Mouse (Mus musculus): ENCODE results near the gene Gm10577.
A peak's percentile ranks its signal among the peaks of the same experiment; 100 is the strongest.

Gm10577 gene

DNA sequence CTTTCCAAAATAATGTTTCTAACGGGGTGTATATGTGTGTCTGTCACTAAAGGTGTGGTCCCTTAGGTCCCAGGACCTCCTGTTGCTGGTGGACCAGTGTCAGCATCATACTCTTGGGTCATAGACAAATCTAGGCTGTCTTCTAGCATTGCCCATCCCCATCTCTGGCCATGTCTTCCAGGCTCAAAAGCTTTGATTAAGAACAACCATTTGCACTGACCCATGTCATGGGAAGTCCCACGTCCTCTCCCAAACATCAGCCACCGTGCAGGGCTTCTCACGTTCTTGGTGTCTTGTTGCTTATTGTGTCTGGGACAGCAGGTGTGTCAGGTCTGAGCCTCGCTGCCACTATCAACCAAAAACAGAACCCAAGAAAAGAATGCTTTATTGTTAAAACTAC lies 24.9 kb downstream of the Gm10577 start:
- DNase-seq (ENCODE audit: low spot score), result no peak

DNA sequence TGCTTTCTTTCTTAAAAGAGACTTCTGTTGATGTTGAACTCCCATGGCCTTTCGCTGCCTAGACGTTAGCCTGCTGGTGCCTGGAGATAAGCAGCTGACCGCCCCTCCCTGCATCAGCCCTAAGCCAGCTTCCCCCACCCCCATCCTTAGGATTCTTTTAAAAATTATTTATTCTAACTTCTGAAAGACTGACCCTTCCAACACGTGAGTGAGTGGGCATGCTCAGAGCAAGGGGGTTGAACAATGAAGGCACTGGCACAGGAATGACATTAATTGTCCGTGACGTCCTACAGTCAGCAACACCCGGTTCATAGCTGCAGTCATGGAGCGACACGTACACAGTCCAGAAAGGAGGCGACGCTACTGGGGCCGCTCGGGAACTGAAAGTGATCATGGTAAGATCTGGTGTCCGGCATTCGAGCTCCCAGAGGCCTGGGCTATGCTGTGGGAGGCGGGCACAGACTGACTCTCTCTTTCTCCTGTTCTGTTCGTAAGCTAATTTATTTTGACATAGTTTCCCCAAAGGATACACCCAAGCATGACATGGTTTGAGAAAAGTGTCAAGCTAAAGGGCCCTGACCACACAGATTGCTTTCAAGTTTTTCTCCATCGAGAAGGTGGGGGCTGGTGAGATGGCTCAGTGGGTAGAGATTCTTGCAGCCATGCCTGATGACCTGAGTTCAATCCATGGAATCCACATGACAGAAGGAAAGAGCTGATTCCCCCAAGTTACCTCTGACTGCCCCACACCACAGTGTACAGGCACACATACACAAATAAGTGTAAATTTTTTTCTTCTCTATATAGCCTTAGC lies 25.8 kb downstream of the Gm10577 start:
- DNase-seq (ENCODE audit: low spot score), result no peak

DNA sequence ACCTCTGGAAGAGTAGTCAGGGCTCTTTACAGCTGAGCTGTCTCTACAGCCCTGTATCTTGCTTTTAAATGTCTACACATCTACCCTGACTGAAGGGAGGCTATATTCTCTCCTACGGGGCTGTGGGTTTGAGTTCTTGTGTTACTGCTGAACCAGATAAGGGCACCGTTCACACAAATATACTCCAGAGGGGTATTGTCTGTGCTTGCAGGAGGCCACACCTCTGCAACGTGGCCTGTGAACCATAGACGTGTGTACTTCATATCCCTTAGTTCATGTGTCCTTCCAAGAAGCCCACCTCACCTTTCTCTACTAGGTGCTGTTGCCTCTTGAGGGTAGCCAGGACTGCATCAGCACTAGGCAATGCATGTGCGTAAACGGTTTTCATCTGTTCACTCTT lies 28.4 kb downstream of the Gm10577 start:
- no peak for DNase-seq (ENCODE audit: low spot score)

DNA sequence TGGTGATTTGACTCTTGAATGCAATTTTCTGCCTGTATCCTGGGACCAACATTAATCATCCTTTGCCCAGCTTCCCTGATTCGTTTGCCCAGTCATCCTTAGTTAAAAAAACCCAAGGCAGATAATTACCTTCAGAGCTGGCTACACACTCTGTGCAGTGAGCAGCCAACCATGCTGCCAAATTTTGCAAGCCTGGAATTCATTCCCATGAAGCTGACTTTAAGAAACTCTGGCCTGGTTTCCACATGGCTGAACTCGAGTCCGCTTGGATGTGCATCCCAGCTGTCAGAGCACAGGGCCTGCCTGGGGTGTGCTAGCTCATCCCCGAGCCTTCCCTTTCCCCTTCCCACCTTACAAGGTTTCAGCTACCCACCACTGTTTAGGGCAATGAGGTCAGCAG lies 29.5 kb downstream of the Gm10577 start:
- DNase-seq (ENCODE audit: low spot score), result no peak

DNA sequence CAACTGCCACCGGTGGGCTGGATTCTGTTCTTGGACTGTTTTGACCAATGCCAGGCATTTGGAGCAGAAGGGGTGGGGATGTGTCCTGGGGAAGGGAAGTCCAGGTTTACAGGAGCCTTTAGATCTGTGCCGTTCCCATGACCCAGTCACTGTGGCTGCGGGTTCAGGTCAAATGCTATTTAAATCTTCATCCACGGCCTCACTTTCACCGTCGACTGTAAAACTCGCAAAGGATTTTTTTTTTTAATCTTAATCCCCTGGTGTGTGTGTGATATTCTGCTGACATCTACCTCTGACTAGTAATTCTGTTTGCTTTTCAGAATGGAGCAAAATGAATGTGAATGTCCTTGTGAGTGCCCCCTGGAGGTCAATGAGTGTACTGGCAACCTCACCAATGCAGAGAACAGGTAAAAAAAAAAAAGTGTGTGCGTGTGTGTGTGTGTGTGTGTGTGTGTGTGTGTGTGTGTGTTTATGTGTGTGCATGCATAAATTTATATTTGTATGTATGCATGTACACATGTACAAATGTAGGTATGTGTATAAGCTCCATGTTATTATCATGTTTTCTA lies 32.2 kb downstream of the Gm10577 start:
- DNase-seq (ENCODE audit: low spot score), result peak; percentile 16

DNA sequence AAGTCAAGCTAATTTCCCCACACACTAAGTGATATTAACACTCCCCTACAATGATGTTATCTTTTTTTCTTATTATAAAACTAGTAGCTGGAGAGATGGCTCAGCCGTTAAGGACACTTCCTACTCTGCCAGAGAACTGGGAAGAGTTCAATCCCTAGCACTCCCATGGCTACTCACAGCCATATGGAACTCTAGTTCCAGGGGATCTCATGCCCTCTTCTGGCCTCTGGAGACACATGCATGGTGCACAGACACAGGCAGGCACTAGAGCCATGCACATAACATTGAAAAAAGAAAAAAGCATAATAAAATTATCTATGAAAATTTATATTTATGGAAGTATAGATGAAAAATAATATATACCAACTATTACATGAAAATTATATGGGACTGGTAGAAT lies 33.3 kb downstream of the Gm10577 start:
- no peak for DNase-seq (ENCODE audit: low spot score)

DNA sequence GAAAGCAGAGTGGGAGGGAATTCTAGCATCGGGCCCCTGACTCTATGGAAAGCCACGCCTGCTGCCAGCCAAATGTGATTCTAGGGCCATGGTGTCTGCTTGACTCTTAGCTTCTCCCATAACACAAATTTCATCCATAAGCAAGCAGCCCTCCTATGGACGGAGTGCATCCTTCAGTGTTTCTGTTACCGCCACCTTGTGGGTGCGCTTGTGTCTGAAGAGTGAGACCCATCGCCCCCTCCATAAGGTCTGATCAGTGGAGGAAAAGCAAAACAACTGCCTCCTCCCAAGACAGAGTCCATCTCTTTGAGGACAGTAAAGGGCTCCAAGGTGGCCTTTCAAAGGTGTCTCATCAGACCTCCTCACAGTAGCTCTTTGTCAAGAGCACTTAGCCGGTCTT lies 43.0 kb downstream of the Gm10577 start:
- DNase-seq (ENCODE audit: low spot score), result no peak

DNA sequence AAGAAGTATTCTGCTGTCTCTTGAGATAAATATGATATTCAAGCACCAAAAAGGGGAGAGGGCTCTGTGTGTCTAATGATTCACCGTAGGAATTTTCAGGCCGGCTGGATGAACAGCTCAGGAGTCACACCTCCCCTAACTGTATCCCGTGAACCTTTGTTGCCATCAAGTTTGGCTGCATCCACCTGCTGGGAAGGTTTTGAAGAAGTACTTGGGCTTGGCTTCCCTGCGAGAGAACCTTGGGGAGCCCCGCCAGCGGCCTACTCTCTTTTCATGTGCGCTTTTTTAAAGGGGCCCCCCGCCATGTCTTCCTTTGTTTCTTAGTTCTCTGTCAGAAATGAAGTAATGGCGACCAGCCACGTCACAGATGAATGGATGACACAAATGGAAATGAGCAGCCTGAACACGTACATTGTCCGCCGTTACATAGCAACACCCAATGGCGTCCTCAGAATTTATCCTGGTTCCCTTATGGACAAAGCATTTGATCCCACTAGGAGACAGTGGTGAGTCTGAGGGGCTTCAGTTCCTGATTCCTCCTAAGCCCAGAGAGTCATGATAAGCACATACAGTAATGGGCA lies 46.0 kb downstream of the Gm10577 start:
- DNase-seq (ENCODE audit: low spot score), result no peak

DNA sequence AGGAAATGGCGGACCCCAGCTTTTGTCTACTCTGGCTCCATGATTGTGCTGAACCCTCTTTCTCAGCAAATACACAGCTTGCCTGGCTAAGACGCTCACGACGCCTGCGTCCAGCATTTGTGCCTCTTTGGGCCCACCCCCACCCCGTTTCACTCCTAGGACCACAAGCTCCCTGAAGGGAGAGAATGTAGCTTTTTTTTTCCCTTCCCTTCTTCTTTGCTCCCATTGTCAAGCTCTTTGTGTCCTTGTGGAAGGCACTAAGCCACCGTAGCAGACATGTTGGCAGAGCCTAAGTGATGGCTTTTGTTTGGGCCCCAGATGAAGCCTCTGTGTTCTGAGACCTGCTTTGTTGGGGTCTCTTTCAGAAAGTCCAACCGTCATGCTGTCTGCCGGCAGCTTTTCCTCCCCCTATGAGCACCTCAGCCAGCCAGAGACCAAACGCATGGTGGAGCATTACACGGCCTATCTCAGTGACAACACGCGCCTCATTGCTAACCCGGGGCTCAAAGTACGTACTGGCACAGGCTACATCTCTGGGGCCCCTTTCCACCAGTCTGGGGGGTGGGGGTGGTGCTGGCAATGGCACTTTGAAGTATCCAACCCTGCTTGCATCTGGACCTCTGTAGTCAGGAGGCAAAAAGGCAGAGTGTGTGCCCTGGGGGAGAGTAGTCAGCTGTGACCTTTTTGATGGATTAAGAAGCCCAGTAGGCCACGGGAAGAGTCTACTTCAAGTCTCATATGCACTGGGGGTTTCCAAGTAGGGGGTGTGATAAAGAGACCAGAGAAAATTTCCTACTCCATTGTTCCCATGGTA lies 46.6 kb downstream of the Gm10577 start:
- DNase-seq (ENCODE audit: low spot score), result no peak

All from layer of hippocampus, adult 9-10 months (tissue).